Mouse (Mus musculus): ENCODE data around the gene Chga.

DNA sequence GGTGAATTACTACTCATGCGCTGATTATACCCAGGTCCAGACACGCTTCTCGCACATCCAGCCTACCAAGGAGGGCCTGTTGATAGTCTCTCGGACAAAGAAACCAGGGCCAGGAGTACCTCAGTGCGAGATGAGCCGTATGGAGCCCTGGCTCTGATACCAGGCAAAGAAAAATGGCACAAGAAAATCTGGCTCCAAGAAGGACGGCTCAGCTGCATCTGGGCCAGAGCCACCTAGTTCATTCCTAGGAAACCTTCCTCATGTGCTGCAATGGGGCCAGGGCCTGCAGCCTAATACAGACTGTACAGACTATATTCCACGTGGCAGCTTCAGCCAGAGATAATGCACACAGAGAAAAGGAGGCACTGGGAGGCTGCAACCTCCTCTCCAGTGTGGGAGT is 56.2 kb downstream of the Chga start:
- TF ChIP-seq CTCF (IDR thresholded peaks at IDR 0.05; ENCODE audit: borderline replicate concordance, control insufficient read depth, extremely low read depth, insufficient read depth, low read length, poor library complexity) (no peak), POLR2A (IDR thresholded peaks at IDR 0.05; ENCODE audit: control insufficient read depth, extremely low read depth, insufficient read depth, low read length, poor library complexity) (no peak)
